Mouse (Mus musculus): ENCODE measurements at regions not wholly inside any gene's neighbourhood (a gene's known extent, or its start where the extent isn't known, plus 50 kb on each side); places are given as distances from the start of the nearest gene placed in this dataset.

- ATAC-seq = no peak
- 83% methylated on average over 5 of the region's 5 CpGs for WGBS
- no peak overlapping the region for H3K4me2 ChIP-seq (ENCODE audit: low read length)
- no peaks in the 10 kb centered on the region for H3K27me3 ChIP-seq (replicated peaks; ENCODE audit: control insufficient read depth, insufficient read depth, low read length)
- no peaks in the 10 kb centered on the region for H3K36me3 ChIP-seq (ENCODE audit: control insufficient read depth, insufficient read depth)
- no peak overlapping the region for H3K27ac ChIP-seq (ENCODE audit: low read length)
- no peak overlapping the region for H3K9ac ChIP-seq (replicated peaks; ENCODE audit: low read depth, low read length)
- no peaks in the 10 kb centered on the region for H3K4me1 ChIP-seq (replicated peaks; ENCODE audit: control insufficient read depth, insufficient read depth, low read length)
- H3K9me3 ChIP-seq (ENCODE audit: control insufficient read depth, low read length) = no peaks in the 10 kb centered on the region
- no peak overlapping the region for H3K4me3 ChIP-seq (replicated peaks; ENCODE audit: low read length)
Measured at GRCm38 (mm10) chr4:21616116-21616515, 69.6 kb downstream of the Prdm13 start.

GRCm38 (mm10) chr4:21614429-21614828, 71.3 kb downstream of the Prdm13 start:
- Histone ChIP-seq H3K9ac (replicated peaks; ENCODE audit: low read depth, low read length) (no peak overlapping the region), H3K4me1 (replicated peaks; ENCODE audit: control insufficient read depth, insufficient read depth, low read length) (no peaks in the 10 kb centered on the region), H3K27ac (ENCODE audit: low read length) (no peak overlapping the region), H3K4me2 (ENCODE audit: low read length) (no peak overlapping the region), H3K27me3 (replicated peaks; ENCODE audit: control insufficient read depth, insufficient read depth, low read length) (no peaks in the 10 kb centered on the region), H3K4me3 (replicated peaks; ENCODE audit: low read length) (no peak overlapping the region), H3K36me3 (ENCODE audit: control insufficient read depth, insufficient read depth) (no peaks in the 10 kb centered on the region), H3K9me3 (ENCODE audit: control insufficient read depth, low read length) (no peaks in the 10 kb centered on the region)
- 31% methylated on average over 3 of the region's 3 CpGs for WGBS
- ATAC-seq = no peak

- Histone ChIP-seq H3K9me3 (ENCODE audit: control insufficient read depth, low read length) (no peaks in the 10 kb centered on the region), H3K27ac (ENCODE audit: low read length) (no peak overlapping the region), H3K4me1 (replicated peaks; ENCODE audit: control insufficient read depth, insufficient read depth, low read length) (no peaks in the 10 kb centered on the region), H3K9ac (replicated peaks; ENCODE audit: low read depth, low read length) (no peak overlapping the region), H3K36me3 (ENCODE audit: control insufficient read depth, insufficient read depth) (no peaks in the 10 kb centered on the region), H3K4me2 (ENCODE audit: low read length) (no peak overlapping the region), H3K4me3 (replicated peaks; ENCODE audit: low read length) (no peak overlapping the region), H3K27me3 (replicated peaks; ENCODE audit: control insufficient read depth, insufficient read depth, low read length) (no peaks in the 10 kb centered on the region)
- 51% methylated on average over 5 of the region's 5 CpGs for WGBS
- ATAC-seq = peak; percentile 83
Measured at GRCm38 (mm10) chr4:21611531-21612282, 74.1 kb downstream of the Prdm13 start.

- H3K9ac ChIP-seq (replicated peaks; ENCODE audit: low read depth, low read length) = no peak overlapping the region
- H3K36me3 ChIP-seq (ENCODE audit: control insufficient read depth, insufficient read depth) = no peaks in the 10 kb centered on the region
- ATAC-seq = no peak
- no peak overlapping the region for H3K4me3 ChIP-seq (replicated peaks; ENCODE audit: low read length)
- 57% methylated on average over 2 of the region's 2 CpGs for WGBS
- no peaks in the 10 kb centered on the region for H3K4me1 ChIP-seq (replicated peaks; ENCODE audit: control insufficient read depth, insufficient read depth, low read length)
- H3K27ac ChIP-seq (ENCODE audit: low read length) = no peak overlapping the region
- no peaks in the 10 kb centered on the region for H3K27me3 ChIP-seq (replicated peaks; ENCODE audit: control insufficient read depth, insufficient read depth, low read length)
- H3K4me2 ChIP-seq (ENCODE audit: low read length) = no peak overlapping the region
- H3K9me3 ChIP-seq (ENCODE audit: control insufficient read depth, low read length) = no peaks in the 10 kb centered on the region
Measured at GRCm38 (mm10) chr4:21598024-21598423, 87.7 kb downstream of the Prdm13 start.

GRCm38 (mm10) chr4:21547771-21548170, 138.0 kb downstream of the Prdm13 start:
- no peak for ATAC-seq
- no peaks in the 10 kb centered on the region for H3K9me3 ChIP-seq (ENCODE audit: control insufficient read depth, low read length)

GRCm38 (mm10) chr4:21539583-21539982, 146.2 kb downstream of the Prdm13 start:
- WGBS = 91% methylated on average over 2 of the region's 2 CpGs
- H3K9ac ChIP-seq (replicated peaks; ENCODE audit: low read depth, low read length) = no peak overlapping the region
- no peaks in the 10 kb centered on the region for H3K27me3 ChIP-seq (replicated peaks; ENCODE audit: control insufficient read depth, insufficient read depth, low read length)
- no peak overlapping the region for H3K27ac ChIP-seq (ENCODE audit: low read length)
- H3K9me3 ChIP-seq (ENCODE audit: control insufficient read depth, low read length) = no peaks in the 10 kb centered on the region
- no peaks in the 10 kb centered on the region for H3K36me3 ChIP-seq (ENCODE audit: control insufficient read depth, insufficient read depth)
- no peak for ATAC-seq
- no peaks in the 10 kb centered on the region for H3K4me1 ChIP-seq (replicated peaks; ENCODE audit: control insufficient read depth, insufficient read depth, low read length)
- no peak overlapping the region for H3K4me2 ChIP-seq (ENCODE audit: low read length)
- H3K4me3 ChIP-seq (replicated peaks; ENCODE audit: low read length) = no peak overlapping the region

More at GRCm38 (mm10) chr4:21547771-21548170, 138.0 kb downstream of the Prdm13 start:
- no peaks in the 10 kb centered on the region for H3K27me3 ChIP-seq (replicated peaks; ENCODE audit: control insufficient read depth, insufficient read depth, low read length)
- H3K4me3 ChIP-seq (replicated peaks; ENCODE audit: low read length) = no peak overlapping the region
- H3K4me1 ChIP-seq (replicated peaks; ENCODE audit: control insufficient read depth, insufficient read depth, low read length) = no peaks in the 10 kb centered on the region
- H3K36me3 ChIP-seq (ENCODE audit: control insufficient read depth, insufficient read depth) = no peaks in the 10 kb centered on the region
- H3K4me2 ChIP-seq (ENCODE audit: low read length) = no peak overlapping the region
- H3K27ac ChIP-seq (ENCODE audit: low read length) = no peak overlapping the region
- WGBS = 73% methylated on average over 3 of the region's 3 CpGs
- H3K9ac ChIP-seq (replicated peaks; ENCODE audit: low read depth, low read length) = no peak overlapping the region

GRCm38 (mm10) chr4:21535973-21536372, 149.8 kb downstream of the Prdm13 start:
- Histone ChIP-seq H3K27ac (ENCODE audit: low read length) (no peak overlapping the region), H3K4me3 (replicated peaks; ENCODE audit: low read length) (no peak overlapping the region), H3K4me2 (ENCODE audit: low read length) (no peak overlapping the region), H3K27me3 (replicated peaks; ENCODE audit: control insufficient read depth, insufficient read depth, low read length) (no peaks in the 10 kb centered on the region), H3K9me3 (ENCODE audit: control insufficient read depth, low read length) (no peaks in the 10 kb centered on the region), H3K36me3 (ENCODE audit: control insufficient read depth, insufficient read depth) (no peaks in the 10 kb centered on the region), H3K9ac (replicated peaks; ENCODE audit: low read depth, low read length) (no peak overlapping the region), H3K4me1 (replicated peaks; ENCODE audit: control insufficient read depth, insufficient read depth, low read length) (no peaks in the 10 kb centered on the region)
- 23% methylated on average over 2 of the region's 2 CpGs for WGBS
- no peak for ATAC-seq

GRCm38 (mm10) chr4:21532186-21532585, 153.6 kb downstream of the Prdm13 start:
- no peaks in the 10 kb centered on the region for H3K36me3 ChIP-seq (ENCODE audit: control insufficient read depth, insufficient read depth)
- no peak for ATAC-seq
- no peaks in the 10 kb centered on the region for H3K9me3 ChIP-seq (ENCODE audit: control insufficient read depth, low read length)
- no peak overlapping the region for H3K4me2 ChIP-seq (ENCODE audit: low read length)
- no peaks in the 10 kb centered on the region for H3K27me3 ChIP-seq (replicated peaks; ENCODE audit: control insufficient read depth, insufficient read depth, low read length)
- H3K4me3 ChIP-seq (replicated peaks; ENCODE audit: low read length) = no peak overlapping the region
- H3K27ac ChIP-seq (ENCODE audit: low read length) = no peak overlapping the region
- H3K9ac ChIP-seq (replicated peaks; ENCODE audit: low read depth, low read length) = no peak overlapping the region
- no peaks in the 10 kb centered on the region for H3K4me1 ChIP-seq (replicated peaks; ENCODE audit: control insufficient read depth, insufficient read depth, low read length)
- WGBS = 23% methylated on average over 4 of the region's 4 CpGs
